Mouse (Mus musculus): Measurements from ENCODE around the gene Tspan31.
A peak's percentile ranks its signal among the peaks of the same experiment; 100 is the strongest.
"Not testable (repeated sequence)": the region's sequence is repeated elsewhere in the genome, so short reads cannot be mapped to it uniquely, and the experiment has no call there.

The Tspan31 gene

GRCm38 (mm10) chr10:127063913-127064870 lies 5.9 kb downstream of the Tspan31 start:
- DNase-seq: peak; percentile 35 to 49

GRCm38 (mm10) chr10:127063239-127063872 lies 6.7 kb downstream of the Tspan31 start, which contains the start of gene Cdk4:
Gene Cdk4, plus strand, starts transcription at chr10:127063534.
- DNase-seq: peak; percentile 96 to 97

- DNase-seq: no peak
These were observed 7.6 kb downstream of the Tspan31 start for GRCm38 (mm10) chr10:127062503-127062902.

GRCm38 (mm10) chr10:127062101-127062500 lies 8.0 kb downstream of the Tspan31 start:
- DNase-seq: not testable (repeated sequence)

- DNase-seq: no peak
These were observed 8.6 kb downstream of the Tspan31 start for GRCm38 (mm10) chr10:127061513-127061912.

GRCm38 (mm10) chr10:127061085-127061484 lies 9.0 kb downstream of the Tspan31 start:
- no peak for DNase-seq

- DNase-seq: peak; percentile 83 to 90
These were observed 9.8 kb downstream of the Tspan31 start, which contains the start of gene March9 for GRCm38 (mm10) chr10:127059968-127060916. Gene March9, minus strand, starts transcription at chr10:127060184.

GRCm38 (mm10) chr10:127059174-127059967 lies 10.7 kb downstream of the Tspan31 start:
- DNase-seq: peak in 1 of 2 experiments; percentile 58

- no peak for DNase-seq
These were observed 11.4 kb downstream of the Tspan31 start for GRCm38 (mm10) chr10:127058708-127059107.

- DNase-seq: peak; percentile 81 to 82
These were observed 11.9 kb downstream of the Tspan31 start for GRCm38 (mm10) chr10:127058161-127058560.

- DNase-seq: no peak
These were observed 13.6 kb downstream of the Tspan31 start for GRCm38 (mm10) chr10:127056490-127056889.

GRCm38 (mm10) chr10:127055406-127055805 lies 14.7 kb downstream of the Tspan31 start:
- no peak for DNase-seq

GRCm38 (mm10) chr10:127054646-127055045 lies 15.4 kb downstream of the Tspan31 start:
- no peak for DNase-seq

- DNase-seq: no peak
These were observed 20.0 kb downstream of the Tspan31 start for GRCm38 (mm10) chr10:127050119-127050474.

GRCm38 (mm10) chr10:127049395-127050118 lies 20.5 kb downstream of the Tspan31 start:
- no peak for DNase-seq

- DNase-seq: no peak
These were observed 21.3 kb downstream of the Tspan31 start for GRCm38 (mm10) chr10:127048608-127049394.

GRCm38 (mm10) chr10:127047954-127048353 lies 22.1 kb downstream of the Tspan31 start, which contains the start of gene Cyp27b1:
Gene Cyp27b1, plus strand, starts transcription at chr10:127048250.
- no peak for DNase-seq

- DNase-seq: no peak
These were observed 26.9 kb downstream of the Tspan31 start for GRCm38 (mm10) chr10:127043187-127043586.

- DNase-seq: no peak
These were observed 27.5 kb downstream of the Tspan31 start for GRCm38 (mm10) chr10:127042468-127043115.
